Mouse (Mus musculus) cerebellum, adult 9-11 months (tissue): ENCODE results near the gene Six5.

Source experiments
- DNase-seq: peaks from one replicate; pipeline ENCODE4 v3.0.0; 2022

Six5 gene

DNA sequence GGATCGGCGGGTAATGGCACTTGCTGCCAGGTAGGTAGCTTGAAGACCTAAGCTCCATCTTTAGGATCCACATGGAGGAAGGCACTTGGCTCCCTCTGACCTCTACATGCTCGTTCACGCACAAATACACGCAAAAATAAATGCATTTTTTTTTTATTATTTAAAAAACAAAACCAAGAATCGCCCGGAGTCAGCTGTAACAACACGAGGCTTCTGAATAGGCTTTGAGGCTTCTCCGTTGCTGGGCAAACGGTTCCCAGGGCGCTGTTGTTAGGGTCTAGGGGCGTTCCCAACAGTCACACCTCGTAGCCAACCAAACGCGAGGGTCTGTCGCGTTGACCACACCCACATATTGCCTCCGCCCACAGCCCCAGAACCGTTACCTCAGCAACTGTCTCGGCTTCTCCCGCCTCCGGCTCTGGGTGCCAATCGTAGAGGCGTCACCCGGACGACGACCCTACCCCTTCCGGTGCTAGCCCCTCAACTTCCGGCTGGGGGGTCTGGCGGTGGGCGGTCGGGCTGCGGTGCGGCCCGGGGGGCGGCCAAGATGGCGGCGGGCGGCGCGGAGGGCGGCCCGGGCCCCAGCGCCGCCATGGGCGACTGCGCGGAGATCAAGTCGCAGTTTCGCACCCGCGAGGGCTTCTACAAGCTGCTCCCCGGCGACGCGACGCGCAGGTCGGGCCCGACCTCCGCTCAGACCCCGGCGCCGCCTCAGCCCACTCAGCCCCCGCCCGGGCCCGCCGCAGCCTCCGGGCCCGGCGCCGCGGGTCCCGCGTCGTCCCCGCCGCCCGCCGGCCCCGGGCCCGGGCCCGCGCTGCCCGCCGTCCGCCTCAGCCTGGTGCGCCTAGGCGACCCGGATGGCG, 18.4 kb upstream of the Six5 start, which contains the start of gene Dmwd:
Gene Dmwd (plus strand): TSS at position 505 of the 863 bp plus-strand sequence.
- peak; percentile 94 for DNase-seq

DNA sequence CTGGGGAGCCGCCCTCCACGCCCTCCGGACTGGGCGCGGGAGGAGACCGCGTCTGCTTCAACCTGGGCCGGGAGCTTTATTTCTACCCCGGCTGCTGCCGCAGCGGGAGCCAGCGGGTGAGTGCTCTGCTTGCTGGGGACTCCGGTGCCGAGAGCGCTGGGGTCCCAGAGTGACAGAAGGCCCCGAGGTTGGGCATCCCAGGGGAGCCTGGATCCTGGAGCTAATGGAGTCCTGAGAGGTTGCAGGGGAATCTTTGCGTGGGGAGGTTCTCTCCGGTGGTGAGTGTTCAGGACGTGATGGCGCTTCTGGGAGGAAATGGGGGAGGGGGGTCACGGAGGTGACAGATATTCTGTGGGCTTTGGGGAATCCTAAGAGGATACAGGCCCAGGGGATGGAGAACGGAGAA, 17.8 kb upstream of the Six5 start:
- peak; percentile 55 for DNase-seq

DNA sequence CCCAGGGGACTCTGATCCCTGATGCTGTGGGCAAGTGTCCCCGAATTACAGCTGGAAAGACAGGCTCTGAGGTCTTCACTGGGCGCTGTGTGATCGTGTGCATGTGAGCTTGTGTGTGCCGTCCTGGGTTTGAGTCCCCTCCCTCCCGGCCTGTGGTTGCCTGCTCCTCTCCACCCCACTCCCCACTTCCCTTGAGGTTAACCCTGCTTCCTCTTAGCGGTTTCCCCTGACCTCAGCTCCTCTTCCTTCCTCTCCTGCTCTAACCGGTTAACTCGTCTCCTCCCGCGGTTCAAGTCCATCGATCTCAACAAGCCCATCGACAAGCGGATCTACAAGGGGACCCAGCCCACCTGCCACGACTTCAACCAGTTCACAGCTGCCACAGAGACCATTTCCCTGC, 16.6 kb upstream of the Six5 start:
- peak; percentile 34 for DNase-seq

GRCm38 (mm10) chr7:19078732-19079131, 15.7 kb upstream of the Six5 start:
- DNase-seq: no peak

GRCm38 (mm10) chr7:19080451-19080950, 13.9 kb upstream of the Six5 start:
- peak; percentile 17 for DNase-seq

DNA sequence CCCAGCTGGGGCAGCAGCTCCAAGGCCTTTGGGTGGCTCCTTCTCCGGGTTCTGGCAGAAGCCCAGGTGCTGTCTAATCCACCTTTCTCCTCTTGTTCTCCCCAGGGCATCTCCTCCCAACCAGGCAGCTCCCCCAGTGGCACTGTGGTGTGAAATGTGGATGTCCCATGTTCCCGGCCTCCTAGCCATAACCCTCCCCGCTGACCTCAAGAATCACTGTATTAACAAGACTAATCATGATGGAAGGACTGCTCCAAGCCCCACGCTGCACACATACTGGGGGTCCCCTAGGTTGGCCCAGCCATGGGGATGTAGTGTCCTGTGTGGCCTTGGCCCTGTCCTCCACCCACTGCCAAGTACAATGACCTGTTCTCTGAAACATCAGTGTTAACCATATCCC, 12.2 kb upstream of the Six5 start:
- DNase-seq: no peak

DNA sequence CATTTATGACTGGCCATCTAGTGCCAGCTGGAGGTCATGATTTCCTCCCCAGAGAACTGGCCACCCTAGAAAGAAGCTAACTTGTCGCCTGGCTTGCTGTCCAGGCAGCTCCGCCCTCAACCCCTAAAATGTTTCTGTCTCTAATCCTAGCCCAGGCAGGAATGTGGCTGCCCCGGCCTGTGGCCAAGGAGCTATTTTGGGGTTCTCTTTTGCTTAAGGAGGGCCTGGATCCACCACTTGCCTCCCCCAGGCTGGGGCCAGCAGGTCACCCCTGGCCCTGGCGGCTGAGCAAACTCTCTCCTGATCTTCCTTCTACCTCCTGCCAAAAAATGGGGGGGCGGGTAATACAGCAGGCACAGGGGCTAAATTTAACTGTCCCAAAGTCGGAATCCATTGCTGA, 11.3 kb upstream of the Six5 start:
- peak; percentile 23 for DNase-seq

- DNase-seq: no peak
These were observed 10.7 kb upstream of the Six5 start, which contains the start of gene Dmpk for GRCm38 (mm10) chr7:19083701-19084100. Gene Dmpk, plus strand, starts transcription at chr7:19083849.

DNA sequence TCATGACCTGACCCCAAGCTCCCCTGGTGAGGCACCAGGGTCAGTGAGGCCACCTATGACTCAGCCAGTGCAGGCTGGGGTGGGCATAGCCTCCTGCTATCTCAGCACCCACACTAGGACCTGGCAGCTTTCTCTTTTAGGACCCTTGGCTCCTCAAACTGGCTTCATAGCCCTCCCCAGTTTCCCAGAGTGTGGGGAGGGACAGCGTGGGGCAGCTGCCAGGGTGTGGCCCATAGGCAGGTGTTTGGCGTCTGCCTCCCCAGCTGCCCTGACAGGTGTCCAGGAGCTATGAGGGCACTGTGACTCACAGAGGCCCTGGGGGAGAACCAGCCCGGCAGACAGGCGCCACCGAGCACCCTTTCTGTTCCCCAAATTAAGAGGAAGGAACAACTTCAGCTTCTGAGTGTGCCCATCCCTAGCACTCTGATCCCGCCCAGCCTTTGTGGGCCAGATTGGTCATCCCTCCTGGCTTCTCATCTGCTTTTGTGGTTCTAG, 10.1 kb upstream of the Six5 start:
- no peak for DNase-seq

DNA sequence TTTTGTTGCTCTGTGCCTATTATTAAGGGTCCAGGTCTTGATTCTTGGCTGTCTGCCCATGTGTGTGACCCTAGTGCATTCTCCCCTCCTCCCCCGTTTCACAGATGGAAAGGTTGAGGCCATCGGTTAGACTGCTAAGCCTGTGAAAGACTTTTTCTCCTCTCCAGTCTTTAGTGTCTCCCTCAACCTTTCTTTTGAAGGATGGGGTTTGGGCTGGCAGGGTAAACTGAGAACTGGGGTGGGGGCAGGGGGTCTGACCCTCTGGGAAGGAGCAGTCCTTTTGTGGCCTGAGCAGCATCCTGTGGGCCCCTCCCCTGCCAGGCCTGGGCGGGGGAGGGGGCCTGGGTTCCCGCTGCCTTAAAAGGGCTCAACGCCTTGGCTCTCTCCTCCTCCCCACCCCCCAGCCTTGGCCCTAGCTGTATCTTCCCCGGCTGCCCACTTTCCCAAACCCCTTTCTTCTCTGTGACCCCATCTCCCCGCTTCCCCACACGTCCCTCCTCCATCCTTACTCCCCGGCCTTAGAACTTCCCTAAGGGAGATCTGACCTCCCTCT, 9.4 kb upstream of the Six5 start:
- no peak for DNase-seq

DNA sequence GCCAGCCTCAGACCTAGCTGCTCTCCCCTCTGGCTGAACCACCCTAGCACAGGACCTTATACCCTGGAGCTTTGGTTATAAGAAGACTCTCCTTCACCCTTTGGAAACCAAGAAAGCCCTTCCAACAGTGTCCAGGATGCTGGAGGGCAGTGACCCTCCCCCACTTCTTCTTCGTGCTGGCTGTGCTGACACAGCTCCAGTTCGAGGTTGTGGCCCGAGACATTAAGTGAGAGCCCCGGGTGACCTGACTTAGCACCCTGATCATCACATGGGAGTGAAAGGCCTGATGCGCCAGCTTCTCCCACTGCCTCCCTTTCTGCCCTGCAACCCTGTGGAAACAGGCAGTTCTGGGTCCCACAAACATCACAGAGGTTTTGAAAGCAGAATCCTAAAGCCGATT, 8.9 kb upstream of the Six5 start:
- no peak for DNase-seq

DNA sequence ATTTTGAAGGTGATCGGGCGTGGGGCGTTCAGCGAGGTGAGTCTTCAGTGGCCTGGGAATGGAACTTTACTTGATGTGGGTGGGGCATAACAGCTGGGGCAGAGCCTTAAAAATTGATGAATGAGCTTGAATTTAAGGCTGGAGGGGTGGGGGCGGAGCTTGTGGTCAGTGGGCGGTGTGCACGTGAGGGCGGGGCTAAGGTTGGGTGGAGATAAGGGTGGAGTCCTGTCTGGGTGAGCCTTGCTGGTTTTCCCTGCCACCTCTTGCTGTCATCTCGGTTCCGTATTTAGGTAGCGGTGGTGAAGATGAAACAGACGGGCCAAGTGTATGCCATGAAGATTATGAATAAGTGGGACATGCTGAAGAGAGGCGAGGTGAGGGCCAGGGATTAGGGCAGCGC, 8.4 kb upstream of the Six5 start:
- DNase-seq: peak; percentile 16

- DNase-seq: no peak
These were observed 7.6 kb upstream of the Six5 start for GRCm38 (mm10) chr7:19086760-19087159.

GRCm38 (mm10) chr7:19088813-19089212, 5.6 kb upstream of the Six5 start:
- peak; percentile 22 for DNase-seq

DNA sequence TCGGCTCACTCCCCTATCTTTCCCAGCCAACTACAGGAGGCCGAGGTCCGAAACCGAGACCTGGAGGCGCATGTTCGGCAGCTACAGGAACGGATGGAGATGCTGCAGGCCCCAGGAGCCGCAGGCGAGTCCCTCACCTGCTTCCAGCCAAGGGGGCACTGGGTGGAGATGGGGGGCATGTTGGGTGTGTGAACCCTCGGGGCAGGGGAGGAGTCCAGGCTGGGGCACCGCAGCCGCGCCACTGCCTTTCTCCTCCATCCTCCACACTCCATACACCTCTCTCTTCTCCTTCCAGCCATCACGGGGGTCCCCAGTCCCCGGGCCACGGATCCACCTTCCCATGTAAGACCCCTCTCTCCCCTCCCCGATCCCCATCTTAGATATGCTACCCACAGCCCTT, 2.5 kb upstream of the Six5 start:
- peak; percentile 14 for DNase-seq

- peak; percentile 38 for DNase-seq
These were observed 1.8 kb upstream of the Six5 start for GRCm38 (mm10) chr7:19092381-19093173.

DNA sequence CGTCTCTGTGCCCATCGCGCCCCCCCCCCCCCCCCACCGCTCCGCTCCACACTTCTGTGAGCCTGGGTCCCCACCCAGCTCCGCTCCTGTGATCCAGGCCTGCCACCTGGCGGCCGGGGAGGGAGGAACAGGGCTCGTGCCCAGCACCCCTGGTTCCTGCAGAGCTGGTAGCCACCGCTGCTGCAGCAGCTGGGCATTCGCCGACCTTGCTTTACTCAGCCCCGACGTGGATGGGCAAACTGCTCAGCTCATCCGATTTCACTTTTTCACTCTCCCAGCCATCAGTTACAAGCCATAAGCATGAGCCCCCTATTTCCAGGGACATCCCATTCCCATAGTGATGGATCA, 1.2 kb upstream of the Six5 start:
- DNase-seq: peak; percentile 41

DNA sequence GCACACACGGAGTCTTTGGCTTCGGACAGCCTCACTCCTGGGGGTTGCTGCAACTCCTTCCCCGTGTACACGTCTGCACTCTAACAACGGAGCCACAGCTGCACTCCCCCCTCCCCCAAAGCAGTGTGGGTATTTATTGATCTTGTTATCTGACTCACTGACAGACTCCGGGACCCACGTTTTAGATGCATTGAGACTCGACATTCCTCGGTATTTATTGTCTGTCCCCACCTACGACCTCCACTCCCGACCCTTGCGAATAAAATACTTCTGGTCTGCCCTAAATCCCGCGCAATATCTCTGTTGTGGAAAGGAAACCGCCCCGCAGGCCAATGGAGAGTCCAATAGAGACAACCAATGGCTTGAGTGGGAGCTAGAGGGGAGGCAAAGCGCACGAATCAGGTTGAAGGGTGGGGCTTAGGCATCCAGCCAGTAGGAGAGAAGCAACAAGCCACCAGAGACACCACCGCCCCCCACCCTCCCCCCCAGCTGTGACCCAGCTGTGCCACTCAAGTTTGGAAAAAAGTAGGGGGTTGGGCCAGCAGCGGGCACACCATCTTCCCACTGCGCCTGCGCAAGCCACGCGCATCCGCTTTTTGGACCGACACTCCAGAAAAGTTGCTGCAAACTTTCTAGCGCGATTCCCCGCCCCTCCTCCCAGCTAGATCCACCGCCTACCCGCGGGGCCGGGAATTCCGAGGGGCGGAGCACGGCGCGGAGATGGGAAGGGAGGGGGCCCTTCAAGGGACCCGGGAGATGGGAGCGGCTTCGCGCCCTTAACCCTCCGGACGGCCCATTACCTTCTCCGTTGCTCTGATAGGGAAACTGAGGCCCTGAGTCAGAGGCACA, 633 bp upstream of the Six5 start:
- DNase-seq: peak; percentile 64

DNA sequence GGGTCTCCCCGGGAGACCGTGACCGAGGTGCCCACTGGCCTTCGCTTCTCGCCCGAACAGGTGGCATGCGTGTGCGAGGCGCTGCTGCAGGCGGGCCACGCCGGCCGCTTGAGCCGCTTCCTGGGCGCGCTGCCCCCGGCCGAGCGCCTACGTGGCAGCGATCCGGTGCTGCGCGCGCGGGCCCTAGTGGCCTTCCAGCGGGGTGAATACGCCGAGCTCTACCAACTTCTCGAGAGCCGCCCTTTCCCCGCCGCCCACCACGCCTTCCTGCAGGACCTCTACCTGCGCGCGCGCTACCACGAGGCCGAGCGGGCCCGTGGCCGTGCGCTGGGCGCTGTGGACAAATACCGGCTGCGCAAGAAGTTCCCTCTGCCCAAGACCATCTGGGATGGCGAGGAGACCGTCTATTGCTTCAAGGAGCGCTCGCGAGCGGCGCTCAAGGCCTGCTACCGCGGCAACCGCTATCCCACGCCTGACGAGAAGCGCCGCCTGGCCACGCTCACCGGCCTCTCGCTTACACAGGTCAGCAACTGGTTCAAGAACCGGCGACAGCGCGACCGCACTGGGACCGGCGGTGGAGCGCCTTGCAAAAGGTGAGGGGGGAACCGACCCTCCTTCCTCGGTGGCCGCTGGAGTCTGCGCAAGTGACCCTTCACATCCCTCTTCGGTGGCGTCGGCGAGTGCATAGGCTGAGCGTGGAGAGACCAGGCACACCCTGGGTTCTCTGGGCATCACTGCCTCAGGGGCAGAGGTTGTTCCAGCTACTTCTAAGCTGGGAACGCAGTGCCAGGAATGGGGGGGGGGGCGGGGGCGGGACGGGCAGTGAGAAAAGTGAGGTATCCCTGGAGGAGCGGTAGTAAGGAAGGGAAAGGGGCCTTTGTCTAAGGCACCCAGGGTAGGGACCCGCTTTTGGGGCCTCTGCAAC, 694 bp downstream of the Six5 start:
- peak; percentile 17 for DNase-seq

GRCm38 (mm10) chr7:19095751-19096110, 1.3 kb downstream of the Six5 start:
- peak; percentile 17 for DNase-seq

- DNase-seq: peak; percentile 8
These were observed 2.1 kb downstream of the Six5 start for GRCm38 (mm10) chr7:19096421-19096976.
